Mouse (Mus musculus): ENCODE data around the gene Tada3.
A peak's percentile ranks its signal among the peaks of the same experiment; 100 is the strongest.

The Tada3 gene

DNA sequence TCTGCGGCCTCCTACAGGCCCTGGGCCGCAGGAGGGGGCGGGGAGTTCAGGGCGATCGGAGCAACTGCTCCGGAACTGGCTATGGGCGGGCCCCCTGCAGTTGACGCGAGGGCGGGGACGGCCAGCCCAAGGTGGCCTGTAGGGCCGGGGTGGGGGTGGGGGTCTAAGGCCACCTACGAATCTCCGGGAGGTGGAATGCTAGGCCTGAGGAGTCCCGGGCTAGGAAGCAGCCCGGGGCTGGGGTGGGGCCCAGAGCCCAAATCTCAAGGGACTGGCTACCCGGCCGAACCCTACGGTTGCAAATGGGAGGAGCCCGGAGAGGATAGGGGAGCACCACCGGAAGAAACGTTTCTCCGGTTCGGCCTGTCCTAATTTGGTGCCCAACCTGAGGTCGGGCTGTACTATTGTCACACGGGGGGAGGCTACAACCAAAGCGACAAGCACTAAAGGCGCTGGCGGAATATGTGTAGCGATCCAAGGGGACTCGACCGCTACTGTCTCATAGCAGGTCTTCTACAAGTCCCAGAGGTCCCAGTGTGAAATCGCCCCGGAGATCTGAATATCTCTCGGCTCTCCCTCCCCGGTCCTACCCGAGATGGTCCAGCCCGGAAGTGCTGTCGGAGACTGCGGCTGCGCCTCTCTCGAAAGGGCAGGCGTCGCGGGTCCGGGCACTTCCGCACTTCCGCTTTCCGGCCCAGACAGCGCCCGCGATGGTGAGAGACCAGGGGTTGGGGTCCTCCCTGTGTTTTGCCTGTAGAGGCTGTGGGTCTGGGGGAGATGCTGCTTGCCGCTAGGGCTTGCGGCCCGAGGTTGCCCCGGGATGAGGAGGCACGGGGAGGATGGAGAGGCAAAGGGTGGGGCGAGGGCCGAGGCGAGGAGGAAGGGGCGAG lies at the start of gene Tada3, which contains the start of gene Arpc4:
Gene Tada3 (minus strand): TSS at position 388 of the 890 bp plus-strand sequence.
Gene Arpc4 (plus strand): TSS at position 620 of the 890 bp plus-strand sequence.
- peak; percentile 91 for DNase-seq (ENCODE audit: low spot score)

DNA sequence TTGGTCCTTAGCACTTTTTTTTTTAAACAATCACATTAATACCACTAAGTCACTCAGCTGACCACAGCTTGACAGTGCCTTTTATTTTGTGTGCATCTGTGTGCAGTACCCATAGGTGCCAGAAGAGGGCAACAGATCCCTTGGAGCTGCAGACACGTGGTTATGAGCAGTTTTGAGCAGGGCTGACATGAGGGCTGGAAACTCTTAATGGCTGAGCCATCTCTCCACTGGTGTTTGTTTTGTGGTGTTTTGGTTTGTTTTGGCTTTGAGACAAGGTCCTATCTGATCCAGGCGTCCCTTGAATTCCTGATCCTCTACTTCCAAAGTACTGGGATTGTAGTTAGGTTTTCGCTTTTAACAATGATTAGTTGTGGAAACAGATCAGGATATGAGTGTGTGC lies 49.7 kb upstream of the Tada3 start:
- DNase-seq (ENCODE audit: low spot score), result no peak

DNA sequence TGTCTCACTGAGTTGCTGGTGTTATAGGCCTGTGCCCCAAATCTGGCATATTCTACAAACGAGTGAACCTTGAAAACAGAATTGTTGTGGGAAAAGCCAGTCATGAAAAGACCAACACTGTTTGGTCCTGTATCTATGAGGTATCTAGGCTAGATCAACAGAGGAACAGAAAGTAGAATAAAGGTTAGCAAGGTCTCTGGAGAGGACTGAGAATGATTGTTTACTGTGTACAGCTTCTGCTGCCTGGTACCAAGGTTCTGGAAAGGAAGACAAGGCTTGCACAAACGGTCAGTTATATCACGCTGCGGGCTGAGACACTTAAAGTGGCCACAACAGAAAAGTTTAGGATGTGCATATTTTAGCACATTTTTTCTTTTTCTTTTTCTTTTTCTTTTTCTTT lies 49.0 kb upstream of the Tada3 start:
- no peak for DNase-seq (ENCODE audit: low spot score)

- no peak for DNase-seq (ENCODE audit: low spot score)
Observed at GRCm38 (mm10) chr6:113424187-113424586, 46.5 kb upstream of the Tada3 start.

DNA sequence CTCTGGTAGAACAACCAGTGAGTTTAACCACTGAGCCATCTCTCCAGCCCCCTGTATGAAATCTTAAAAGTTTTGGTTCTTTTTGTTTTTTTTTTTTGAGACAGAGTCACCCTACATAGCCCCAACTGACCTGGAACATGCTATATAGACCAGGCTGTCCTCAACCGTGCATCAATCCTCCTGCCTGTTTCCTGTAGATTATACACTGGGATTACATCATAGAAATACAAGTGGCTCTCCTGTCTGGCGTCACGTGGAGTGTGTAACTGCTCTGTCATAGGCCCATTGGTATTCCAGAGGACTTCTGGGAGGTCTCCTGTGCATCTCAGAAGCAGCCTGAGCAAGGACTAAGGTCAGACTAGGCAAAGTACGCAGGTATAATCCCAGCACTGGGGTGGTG lies 45.3 kb upstream of the Tada3 start:
- no peak for DNase-seq (ENCODE audit: low spot score)

DNA sequence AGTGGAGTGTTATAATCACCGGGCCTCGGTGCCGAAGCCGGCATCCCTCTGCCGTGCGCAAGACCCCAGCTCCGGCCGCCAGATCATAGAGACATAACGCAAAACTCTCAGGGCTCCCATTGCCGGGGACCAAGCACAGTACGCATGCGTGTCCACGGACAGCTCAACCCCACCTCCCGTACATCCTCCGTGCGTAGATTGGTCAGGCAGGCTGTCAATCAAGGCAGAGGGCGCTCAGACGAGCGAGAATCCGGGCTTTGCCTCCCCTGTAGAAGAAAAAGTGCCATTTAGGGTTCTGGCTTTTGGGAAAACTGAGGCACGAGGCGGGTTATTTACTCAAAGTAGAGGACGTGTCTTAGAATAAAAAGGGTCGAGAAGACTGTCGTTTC lies 41.5 kb upstream of the Tada3 start, which contains the start of gene Rpusd3:
Gene Rpusd3 (minus strand): TSS at position 142 of the 389 bp plus-strand sequence.
- DNase-seq (ENCODE audit: low spot score), result peak; percentile 99

DNA sequence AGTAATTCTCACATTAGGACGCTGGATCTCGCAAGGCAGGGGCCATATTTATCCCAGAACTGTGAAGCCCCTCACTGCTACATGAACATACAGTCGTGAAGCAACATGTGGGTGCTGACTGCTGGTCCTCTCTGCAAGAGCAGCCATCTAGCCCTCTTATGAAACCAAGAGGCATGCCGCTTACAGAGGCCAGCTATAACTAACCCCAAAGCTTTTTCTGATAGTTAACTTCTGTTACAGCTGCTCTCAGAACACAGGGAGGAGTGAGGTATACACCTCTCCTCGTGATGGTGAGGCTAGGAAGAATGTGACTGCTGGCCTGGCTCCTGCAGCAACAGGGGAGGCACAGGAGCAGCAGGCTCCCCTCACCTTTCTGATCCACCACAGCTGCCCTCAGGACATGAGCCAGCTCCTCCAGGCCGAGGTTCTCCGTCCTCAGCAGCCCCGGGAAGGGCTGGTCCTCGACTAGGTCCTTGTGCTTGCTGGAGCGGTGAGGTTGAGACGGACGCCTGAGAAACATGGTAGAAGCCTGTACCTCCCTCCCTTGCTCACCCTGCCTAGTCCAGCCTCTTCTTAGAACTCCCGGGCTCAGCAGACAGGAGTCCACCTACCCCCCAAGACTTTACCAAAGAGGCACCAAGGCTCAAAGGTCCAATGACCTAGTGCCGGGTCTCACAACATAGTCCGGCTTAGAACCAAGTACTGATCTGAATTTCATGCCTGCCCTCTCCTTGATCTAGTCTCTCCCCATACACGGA lies 40.9 kb upstream of the Tada3 start:
- no peak for DNase-seq (ENCODE audit: low spot score)

DNA sequence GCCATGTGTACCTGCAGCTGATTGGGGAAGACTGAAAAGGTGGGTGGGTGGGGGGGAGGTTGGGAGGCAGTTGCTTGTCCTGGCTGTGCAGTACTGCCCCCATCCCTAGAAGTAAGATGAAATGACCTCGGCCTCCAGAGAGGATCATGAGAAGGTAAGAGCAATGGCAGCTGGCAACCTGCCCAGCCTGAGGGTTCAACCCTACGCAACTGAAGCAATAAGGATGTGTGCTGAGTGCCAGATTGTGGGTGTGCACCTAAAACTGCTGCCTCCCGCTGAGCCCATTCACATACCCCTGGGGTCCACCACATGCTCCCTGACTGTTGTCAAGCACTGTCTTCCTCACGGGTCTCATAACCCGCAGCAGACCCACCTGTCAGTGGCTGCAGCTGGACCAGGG lies 38.7 kb upstream of the Tada3 start:
- no peak for DNase-seq (ENCODE audit: low spot score)

DNA sequence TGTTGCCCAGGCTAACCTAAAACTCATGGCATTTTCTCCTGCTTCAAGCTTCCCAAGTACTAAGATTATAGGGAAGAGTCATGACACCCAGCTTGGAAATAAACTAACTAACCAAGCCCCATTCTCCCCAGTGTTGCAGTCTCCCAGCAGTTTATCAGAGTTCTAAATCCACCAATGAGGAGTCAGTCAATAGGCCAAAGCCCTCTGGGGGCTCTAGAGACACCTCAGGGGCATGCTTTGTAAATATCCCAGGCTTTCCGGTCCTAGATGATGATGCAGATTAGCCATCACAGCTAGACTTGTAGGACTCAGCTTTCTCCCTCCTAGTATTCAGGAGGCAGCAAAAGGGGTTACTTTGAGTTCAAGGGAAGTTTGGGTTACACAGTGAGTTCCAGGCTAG lies 32.3 kb upstream of the Tada3 start:
- no peak for DNase-seq (ENCODE audit: low spot score)

- DNase-seq (ENCODE audit: low spot score), result no peak
Observed at GRCm38 (mm10) chr6:113406683-113407082, 29.0 kb upstream of the Tada3 start.

DNA sequence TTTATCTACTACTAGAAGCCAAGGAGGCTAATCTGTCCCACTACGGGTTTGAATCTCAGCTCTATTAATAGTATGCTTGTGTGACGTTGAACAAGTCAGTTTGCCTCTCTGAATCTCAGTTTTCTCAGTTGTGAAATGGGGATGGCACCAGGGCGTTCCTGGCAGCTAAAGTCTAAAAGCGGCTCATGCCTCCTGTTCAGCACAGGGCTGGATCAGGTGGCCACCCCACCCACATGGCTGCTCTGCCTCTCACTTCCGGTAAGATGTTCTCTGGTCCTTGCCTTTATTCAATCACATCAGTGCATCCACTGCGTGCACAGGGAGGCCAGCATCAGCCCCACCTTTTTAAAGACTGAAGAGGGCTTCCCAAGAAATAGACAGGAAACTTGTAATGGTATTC lies 27.8 kb upstream of the Tada3 start:
- no peak for DNase-seq (ENCODE audit: low spot score)

DNA sequence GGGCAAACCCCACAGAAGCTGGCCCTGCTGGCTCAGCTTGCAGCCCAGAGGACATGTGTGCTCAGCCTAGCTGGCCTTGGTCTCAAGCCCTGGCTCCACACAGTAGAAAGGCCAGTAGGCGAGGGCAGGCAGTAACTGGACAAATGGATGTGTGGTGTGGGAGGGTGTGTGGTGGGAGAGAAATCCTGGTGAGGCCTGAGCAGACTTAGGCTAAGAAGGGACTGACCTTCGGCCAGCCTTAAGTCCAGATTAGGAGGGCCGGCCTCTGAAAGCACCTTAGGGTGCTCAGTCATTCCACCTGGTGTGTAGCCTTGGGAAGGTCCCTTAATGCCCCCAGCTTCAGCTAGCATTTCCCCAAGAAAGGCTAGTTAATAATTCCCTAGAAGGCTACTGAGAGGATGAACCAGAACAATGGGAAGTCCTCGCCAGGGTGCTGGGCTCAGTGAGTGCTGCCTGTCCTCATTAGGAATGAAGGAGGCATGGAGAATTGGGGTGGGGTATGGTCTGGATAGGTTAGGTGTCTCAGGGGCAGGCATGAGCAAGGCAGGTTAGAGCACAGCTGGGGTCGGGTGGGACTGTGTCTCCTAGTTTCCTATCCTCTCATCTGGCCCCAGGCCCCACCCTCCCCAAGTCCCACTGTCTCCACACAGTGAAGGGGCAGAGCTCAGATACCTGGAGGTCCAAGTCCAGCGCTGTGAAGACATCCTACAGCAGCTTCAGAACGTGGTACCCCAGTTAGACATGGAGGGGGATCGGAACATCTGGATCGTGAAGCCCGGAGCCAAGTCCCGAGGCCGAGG lies 27.2 kb upstream of the Tada3 start:
- DNase-seq (ENCODE audit: low spot score), result no peak

GRCm38 (mm10) chr6:113402094-113402493 lies 24.4 kb upstream of the Tada3 start:
- DNase-seq (ENCODE audit: low spot score), result no peak

DNA sequence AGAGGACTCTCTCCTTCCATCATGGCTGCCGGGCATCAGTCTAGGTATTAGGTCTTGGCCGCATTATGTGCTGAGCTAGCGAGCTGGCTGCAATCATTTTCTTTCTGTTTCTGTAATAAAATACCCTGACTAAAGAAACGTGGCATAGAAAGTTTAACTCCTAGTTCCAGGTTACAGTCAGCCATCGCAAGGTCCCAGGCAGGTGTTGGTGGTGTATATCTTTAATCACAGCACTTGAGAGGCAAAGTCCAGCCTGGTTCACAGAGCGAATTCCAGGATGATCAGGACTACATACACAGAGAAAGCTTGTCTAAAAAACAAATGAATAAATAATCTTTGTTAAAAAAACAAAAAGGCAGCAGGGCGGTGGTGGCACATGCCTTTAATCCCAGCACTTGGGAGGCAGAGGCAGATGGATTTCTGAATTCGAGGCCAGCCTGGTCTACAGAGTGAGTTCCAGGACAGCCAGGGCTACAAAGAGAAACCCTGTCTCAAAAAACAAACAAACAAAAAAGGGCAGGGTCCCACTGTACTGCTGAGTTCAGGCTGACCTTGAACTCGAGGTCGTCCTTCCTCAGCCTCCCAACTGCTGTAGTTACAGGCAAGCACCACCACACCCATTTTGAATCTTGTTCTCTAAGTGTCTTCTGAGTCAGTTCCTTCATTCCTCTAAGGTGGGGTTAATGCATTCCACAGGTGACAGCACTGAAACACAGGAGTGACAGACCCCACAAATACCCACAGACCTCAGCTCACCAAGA lies 18.8 kb upstream of the Tada3 start:
- DNase-seq (ENCODE audit: low spot score), result no peak

DNA sequence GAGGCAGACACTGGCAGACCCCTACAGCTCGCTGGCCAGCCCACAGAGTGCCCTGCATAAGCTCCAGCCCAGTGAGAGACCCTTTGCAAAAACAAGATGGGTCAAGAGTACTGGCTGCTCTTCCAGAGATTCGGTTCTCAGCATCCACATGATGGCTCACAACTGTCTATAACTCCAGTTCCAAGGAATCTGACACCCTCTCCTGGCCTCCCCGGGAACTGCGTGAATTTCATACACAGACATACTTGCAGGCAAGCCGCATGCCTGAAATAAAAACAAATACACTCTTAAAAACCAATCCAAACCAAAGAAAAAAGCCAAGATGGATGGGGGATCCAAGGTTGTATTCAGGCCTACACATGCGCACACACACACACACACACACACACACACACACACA lies 17.8 kb upstream of the Tada3 start:
- DNase-seq (ENCODE audit: low spot score), result no peak

DNA sequence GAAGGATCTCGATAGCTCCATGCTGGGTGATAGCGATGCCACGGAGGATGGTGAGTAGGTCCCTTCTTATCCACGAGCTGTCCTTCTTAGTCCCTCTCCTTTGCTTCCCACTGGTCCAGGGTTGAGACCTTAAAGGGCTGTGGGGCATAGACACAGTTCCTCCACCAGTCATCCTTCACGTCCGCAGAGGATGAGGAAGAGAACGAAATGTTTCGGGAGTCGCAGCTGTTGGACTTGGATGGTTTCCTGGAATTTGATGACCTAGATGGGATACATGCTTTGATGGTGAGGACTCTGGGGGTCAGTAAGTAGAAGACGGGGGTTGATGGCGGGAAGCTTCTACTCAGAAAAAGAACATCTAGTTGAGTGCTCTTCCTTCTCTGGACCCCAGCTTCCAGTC lies 17.1 kb upstream of the Tada3 start:
- no peak for DNase-seq (ENCODE audit: low spot score)

DNA sequence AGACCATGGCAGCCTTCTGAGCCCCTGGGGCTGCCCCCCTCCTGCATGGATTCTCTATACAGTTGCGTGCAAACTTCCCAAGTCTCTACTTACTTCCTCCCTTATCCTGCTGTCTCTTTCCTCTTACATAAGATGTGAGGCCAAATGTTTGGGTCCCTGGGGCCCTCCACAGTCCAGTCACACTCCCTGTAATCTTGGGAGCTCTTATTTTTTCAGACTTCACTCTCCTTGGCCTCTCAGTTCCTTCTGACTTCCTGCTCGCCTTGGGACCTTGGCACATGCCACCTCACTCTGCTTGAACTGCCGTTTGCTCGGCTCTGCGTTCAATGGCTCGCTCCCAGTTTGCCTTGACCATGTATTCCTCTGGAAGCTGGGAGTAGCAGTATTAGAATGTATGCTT lies 16.3 kb upstream of the Tada3 start:
- no peak for DNase-seq (ENCODE audit: low spot score)

DNA sequence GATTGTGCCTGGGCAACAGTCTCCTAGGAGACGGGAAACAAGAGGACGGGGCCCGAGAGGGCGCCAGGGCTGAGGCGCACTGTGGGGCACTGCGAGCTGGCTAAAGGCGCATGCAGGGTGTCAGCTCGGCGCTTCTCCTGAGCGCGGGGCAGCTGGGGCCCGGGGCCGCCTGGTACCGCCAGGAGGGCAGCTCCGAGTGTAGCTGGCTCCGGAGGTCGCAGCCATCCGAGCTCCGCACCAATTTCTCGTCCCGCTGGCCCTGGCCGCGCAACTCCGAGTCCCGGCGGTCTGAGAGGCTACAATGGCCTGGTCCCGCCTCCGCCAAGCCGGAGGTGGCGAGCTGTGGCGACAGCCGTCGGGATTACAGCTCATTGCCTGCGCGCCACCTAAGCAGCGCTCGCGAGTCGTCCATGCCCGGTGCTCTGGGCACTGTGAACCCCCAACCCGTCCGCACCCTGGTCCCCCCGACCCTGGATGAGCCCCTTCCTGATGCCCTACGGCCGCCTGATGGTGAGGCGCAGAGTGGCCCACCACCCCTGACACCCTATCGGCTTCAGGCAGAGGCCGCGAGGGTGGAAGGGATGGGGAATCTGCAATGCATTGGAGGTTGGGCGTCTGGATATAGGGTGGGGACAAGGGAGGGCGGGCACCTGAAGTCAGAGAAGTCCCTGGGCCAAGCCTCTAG lies 14.8 kb upstream of the Tada3 start:
- DNase-seq (ENCODE audit: low spot score), result peak; percentile 29

DNA sequence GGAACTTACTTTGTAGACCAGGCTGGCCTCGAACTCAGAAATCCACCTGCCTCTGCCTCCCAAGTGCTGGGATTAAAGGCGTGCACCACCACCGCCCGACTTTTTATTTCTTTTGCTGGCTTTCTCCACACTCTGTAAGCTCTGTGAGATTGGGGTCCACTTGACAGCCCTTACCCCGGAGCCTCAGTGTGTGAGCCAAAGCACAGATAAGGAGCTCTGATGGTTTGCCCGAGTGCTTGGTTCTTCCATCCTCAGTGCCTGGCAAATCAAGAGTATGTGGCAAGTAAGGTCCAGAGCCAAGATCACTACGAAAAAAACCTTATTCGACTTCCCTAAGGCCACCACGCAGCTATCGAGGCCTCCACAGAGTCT lies 14.3 kb upstream of the Tada3 start:
- DNase-seq (ENCODE audit: low spot score), result no peak

- DNase-seq (ENCODE audit: low spot score), result no peak
Observed at GRCm38 (mm10) chr6:113390715-113391114, 13.0 kb upstream of the Tada3 start.

DNA sequence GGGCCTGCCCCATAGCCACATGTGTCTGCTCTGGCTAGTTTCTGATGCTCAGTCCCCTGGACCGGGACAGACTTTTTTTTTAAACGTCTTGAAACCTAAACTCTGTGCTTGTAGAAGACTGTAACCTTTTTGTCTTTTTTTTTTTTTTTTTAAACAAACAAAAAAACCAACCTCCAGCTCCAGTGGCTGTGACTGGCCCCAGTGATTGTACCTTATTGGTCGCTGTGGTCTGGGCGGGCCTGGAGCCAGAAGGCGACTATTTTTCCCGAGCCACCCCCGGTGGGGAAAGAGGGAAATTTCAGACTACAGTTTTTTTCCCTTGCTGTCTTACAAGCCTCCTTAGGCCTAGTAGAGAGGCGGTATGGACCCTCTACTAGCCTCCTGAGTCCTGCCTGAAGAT lies 11.3 kb upstream of the Tada3 start, which contains the start of gene Ttll3:
Gene Ttll3 (plus strand): TSS at position 301 of the 400 bp plus-strand sequence.
- no peak for DNase-seq (ENCODE audit: low spot score)
